Mouse (Mus musculus): ENCODE measurements around the gene Socs2. TPM values are rescaled to one million over a fixed set of nuclear protein-coding genes. Genes with fewer than 3 reads are reported as not detected.

Socs2 gene
- polyA plus RNA-seq, 1 experiment, result 16.6 TPM

GRCm38 (mm10) chr10:95410209-95410608 is 6.8 kb downstream of the Socs2 start:
- DNase-seq, result no peak
- TF ChIP-seq CTCF (IDR thresholded peaks at IDR 0.05; ENCODE audit: borderline replicate concordance, insufficient read depth, low read depth, low read length) (no peak), POLR2A (IDR thresholded peaks at IDR 0.05; ENCODE audit: borderline replicate concordance, insufficient read depth, low read length) (no peak)
- no peak overlapping the region for H3K27ac ChIP-seq (ENCODE audit: insufficient read depth, low read length)
- no peaks in the 10 kb centered on the region for H3K4me1 ChIP-seq (ENCODE audit: control insufficient read depth, insufficient read depth, low read length)
- H3K4me3 ChIP-seq (replicated peaks; ENCODE audit: insufficient read depth, low read depth, low read length), result no peak overlapping the region
- WGBS, result 92% methylated on average over 4 of the region's 4 CpGs
- H3K27me3 ChIP-seq (ENCODE audit: control insufficient read depth, insufficient read depth, low read length), result no peaks in the 10 kb centered on the region

GRCm38 (mm10) chr10:95409149-95409548 is 7.8 kb downstream of the Socs2 start:
- Histone ChIP-seq H3K4me3 (replicated peaks; ENCODE audit: insufficient read depth, low read depth, low read length) (no peak overlapping the region), H3K27ac (ENCODE audit: insufficient read depth, low read length) (no peak overlapping the region), H3K4me1 (ENCODE audit: control insufficient read depth, insufficient read depth, low read length) (no peaks in the 10 kb centered on the region), H3K27me3 (ENCODE audit: control insufficient read depth, insufficient read depth, low read length) (no peaks in the 10 kb centered on the region)
- DNase-seq, result no peak
- 75% methylated on average over 7 of the region's 7 CpGs for WGBS
- TF ChIP-seq POLR2A (IDR thresholded peaks at IDR 0.05; ENCODE audit: borderline replicate concordance, insufficient read depth, low read length) (no peak), CTCF (IDR thresholded peaks at IDR 0.05; ENCODE audit: borderline replicate concordance, insufficient read depth, low read depth, low read length) (no peak)

- no peak for DNase-seq
- no peaks in the 10 kb centered on the region for H3K27me3 ChIP-seq (ENCODE audit: control insufficient read depth, insufficient read depth, low read length)
- no peak for TF ChIP-seq CTCF (IDR thresholded peaks at IDR 0.05; ENCODE audit: borderline replicate concordance, insufficient read depth, low read depth, low read length)
- TF ChIP-seq POLR2A (IDR thresholded peaks at IDR 0.05; ENCODE audit: borderline replicate concordance, insufficient read depth, low read length), result no peak
- WGBS, result 47% methylated on average over 9 of the region's 9 CpGs
- H3K4me3 ChIP-seq (replicated peaks; ENCODE audit: insufficient read depth, low read depth, low read length), result no peak overlapping the region
- H3K27ac ChIP-seq (ENCODE audit: insufficient read depth, low read length), result no peak overlapping the region
- H3K4me1 ChIP-seq (ENCODE audit: control insufficient read depth, insufficient read depth, low read length), result no peaks in the 10 kb centered on the region
Measured at GRCm38 (mm10) chr10:95408487-95408886, 8.5 kb downstream of the Socs2 start.

- H3K27ac ChIP-seq (ENCODE audit: insufficient read depth, low read length), result no peak overlapping the region
- 74% methylated on average over 12 of the region's 12 CpGs for WGBS
Measured at GRCm38 (mm10) chr10:95407541-95408160, 9.3 kb downstream of the Socs2 start.

GRCm38 (mm10) chr10:95404774-95405173 is 12.2 kb downstream of the Socs2 start:
- 88% methylated on average over 2 of the region's 2 CpGs for WGBS
- Histone ChIP-seq H3K27ac (ENCODE audit: insufficient read depth, low read length) (no peak overlapping the region), H3K27me3 (ENCODE audit: control insufficient read depth, insufficient read depth, low read length) (no peaks in the 10 kb centered on the region), H3K4me1 (ENCODE audit: control insufficient read depth, insufficient read depth, low read length) (no peaks in the 10 kb centered on the region), H3K4me3 (replicated peaks; ENCODE audit: insufficient read depth, low read depth, low read length) (no peak overlapping the region)
- no peak for DNase-seq
- TF ChIP-seq CTCF (IDR thresholded peaks at IDR 0.05; ENCODE audit: borderline replicate concordance, insufficient read depth, low read depth, low read length) (no peak), POLR2A (IDR thresholded peaks at IDR 0.05; ENCODE audit: borderline replicate concordance, insufficient read depth, low read length) (no peak)

More at GRCm38 (mm10) chr10:95407541-95408160, 9.3 kb downstream of the Socs2 start:
- no peak for DNase-seq
- Histone ChIP-seq H3K4me3 (replicated peaks; ENCODE audit: insufficient read depth, low read depth, low read length) (no peak overlapping the region), H3K27me3 (ENCODE audit: control insufficient read depth, insufficient read depth, low read length) (no peaks in the 10 kb centered on the region), H3K4me1 (ENCODE audit: control insufficient read depth, insufficient read depth, low read length) (no peaks in the 10 kb centered on the region)
- TF ChIP-seq POLR2A (IDR thresholded peaks at IDR 0.05; ENCODE audit: borderline replicate concordance, insufficient read depth, low read length) (no peak), CTCF (IDR thresholded peaks at IDR 0.05; ENCODE audit: borderline replicate concordance, insufficient read depth, low read depth, low read length) (no peak)

- WGBS, result 51% methylated on average over 13 of the region's 13 CpGs
- no peak for DNase-seq
- TF ChIP-seq POLR2A (IDR thresholded peaks at IDR 0.05; ENCODE audit: borderline replicate concordance, insufficient read depth, low read length) (no peak), CTCF (IDR thresholded peaks at IDR 0.05; ENCODE audit: borderline replicate concordance, insufficient read depth, low read depth, low read length) (no peak)
- no peak overlapping the region for H3K4me3 ChIP-seq (replicated peaks; ENCODE audit: insufficient read depth, low read depth, low read length)
- no peaks in the 10 kb centered on the region for H3K27me3 ChIP-seq (ENCODE audit: control insufficient read depth, insufficient read depth, low read length)
- H3K4me1 ChIP-seq (ENCODE audit: control insufficient read depth, insufficient read depth, low read length), result no peaks in the 10 kb centered on the region
- H3K27ac ChIP-seq (ENCODE audit: insufficient read depth, low read length), result no peak overlapping the region
Measured at GRCm38 (mm10) chr10:95399689-95400354, 17.2 kb downstream of the Socs2 start.

- Histone ChIP-seq H3K4me3 (replicated peaks; ENCODE audit: insufficient read depth, low read depth, low read length) (peak overlapping the region; percentile 0), H3K27me3 (ENCODE audit: control insufficient read depth, insufficient read depth, low read length) (no peaks in the 10 kb centered on the region), H3K27ac (ENCODE audit: insufficient read depth, low read length) (no peak overlapping the region), H3K4me1 (ENCODE audit: control insufficient read depth, insufficient read depth, low read length) (no peaks in the 10 kb centered on the region)
- WGBS, result 2% methylated on average over 18 of the region's 18 CpGs
- no peak for TF ChIP-seq POLR2A (IDR thresholded peaks at IDR 0.05; ENCODE audit: borderline replicate concordance, insufficient read depth, low read length)
- TF ChIP-seq CTCF (IDR thresholded peaks at IDR 0.05; ENCODE audit: borderline replicate concordance, insufficient read depth, low read depth, low read length), result no peak
- DNase-seq, result no peak
Measured at GRCm38 (mm10) chr10:95398489-95398888, 18.5 kb downstream of the Socs2 start.
